Mouse (Mus musculus): ENCODE data around the gene Prpf8.
A peak's percentile ranks its signal among the peaks of the same experiment; 100 is the strongest.
"Not testable (repeated sequence)": the region's sequence is repeated elsewhere in the genome, so short reads cannot be mapped to it uniquely, and the experiment has no call there.

Prpf8 gene

DNA sequence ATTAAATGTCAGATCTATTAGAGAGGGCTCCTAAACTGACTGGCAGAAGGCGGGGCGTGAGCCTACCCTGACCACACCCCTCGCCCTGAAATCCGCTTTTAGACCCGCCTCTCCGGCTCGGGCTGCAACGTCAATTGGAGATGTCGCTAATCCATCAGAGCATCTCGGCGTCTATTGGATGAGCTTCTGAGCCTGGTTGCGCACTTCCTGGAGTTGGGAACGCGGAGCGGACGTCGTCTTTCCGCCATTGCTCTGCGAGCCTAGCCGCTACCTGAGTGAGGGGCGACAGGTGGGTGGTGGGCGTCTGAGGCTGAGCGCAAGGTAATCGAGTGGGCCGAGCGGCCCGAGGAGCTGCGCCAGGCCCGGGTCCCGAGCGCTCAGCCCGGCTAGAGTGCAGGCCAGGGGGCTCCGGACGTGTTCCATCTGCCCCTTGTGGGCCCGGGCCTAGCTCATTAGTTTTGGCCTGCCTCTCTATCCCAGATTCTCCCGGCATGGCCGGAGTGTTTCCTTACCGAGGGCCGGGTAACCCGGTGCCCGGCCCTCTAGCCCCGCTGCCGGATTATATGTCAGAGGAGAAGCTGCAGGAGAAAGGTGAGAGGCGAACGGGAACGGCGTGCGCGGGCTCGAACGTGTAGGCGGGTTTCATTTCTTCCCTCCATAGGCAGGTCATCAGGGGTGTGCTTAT lies at the start of gene Prpf8:
TSS of gene Prpf8 (plus strand) at position 216 of the 685 bp plus-strand sequence.
- DNase-seq: peak; percentile 99

DNA sequence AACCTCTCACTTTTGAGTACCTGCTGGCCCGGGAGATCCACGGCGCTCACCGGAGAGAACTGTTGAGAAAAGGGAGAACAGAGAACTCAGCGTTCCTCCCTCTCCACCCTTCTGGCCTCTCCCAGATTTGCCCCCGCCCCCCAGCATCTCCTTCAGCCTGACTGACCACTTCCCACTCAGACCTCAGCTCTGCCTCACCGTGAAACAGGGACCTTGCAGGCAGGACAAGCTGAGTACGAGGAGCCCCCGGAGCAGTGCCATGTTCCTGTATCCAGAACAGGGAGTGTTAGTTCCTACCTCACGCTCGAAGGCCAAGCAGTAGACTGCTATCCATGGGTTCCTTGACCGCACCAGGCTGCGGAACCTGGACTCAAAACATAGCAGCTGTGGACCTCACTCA lies 48.4 kb upstream of the Prpf8 start:
- no peak for DNase-seq

DNA sequence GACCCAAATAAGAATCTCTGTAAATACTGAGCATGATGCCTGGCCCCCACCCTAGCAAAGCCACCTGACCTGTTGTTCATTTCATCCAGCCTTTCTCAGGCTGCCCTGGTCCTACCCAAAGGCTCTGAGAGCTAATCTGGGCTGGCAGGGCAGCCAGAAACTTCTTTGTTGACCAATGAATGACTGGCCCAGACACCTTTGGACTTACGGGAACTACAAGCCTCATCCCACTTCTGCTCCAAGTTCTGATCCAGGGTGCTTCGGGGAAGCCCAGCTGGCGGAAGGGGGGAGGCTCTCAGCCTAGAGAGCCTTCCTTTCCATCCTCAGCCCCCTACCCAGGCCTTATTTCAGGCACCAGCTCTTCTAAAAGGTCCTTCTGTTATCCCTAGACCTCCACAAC lies 47.8 kb upstream of the Prpf8 start:
- no peak for DNase-seq

DNA sequence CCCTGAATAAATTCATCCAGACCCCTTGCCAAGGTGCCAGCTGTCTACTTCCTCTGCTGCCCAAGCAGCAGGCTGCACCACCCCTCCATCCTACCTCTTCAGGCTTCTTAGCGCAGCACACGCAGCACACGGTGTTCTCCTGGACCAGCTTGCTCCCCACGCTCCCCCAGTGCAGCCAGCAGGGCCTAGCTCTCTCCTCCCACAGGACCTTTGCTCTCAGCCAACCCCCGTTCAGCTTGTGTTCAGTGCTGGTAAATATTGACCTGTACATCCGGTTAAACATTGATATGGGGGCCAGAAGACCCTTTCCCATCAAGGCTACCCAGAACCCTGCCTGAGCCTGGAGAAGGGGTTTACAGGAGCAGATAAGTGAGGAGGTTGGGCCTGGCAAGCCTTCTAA lies 47.3 kb upstream of the Prpf8 start, which contains the start of gene Serpinf2:
TSS of gene Serpinf2 (minus strand) at position 229 of the 400 bp plus-strand sequence.
- no peak for DNase-seq

- no peak for DNase-seq
Measured at GRCm38 (mm10) chr11:75439951-75440350, 46.7 kb upstream of the Prpf8 start.

DNA sequence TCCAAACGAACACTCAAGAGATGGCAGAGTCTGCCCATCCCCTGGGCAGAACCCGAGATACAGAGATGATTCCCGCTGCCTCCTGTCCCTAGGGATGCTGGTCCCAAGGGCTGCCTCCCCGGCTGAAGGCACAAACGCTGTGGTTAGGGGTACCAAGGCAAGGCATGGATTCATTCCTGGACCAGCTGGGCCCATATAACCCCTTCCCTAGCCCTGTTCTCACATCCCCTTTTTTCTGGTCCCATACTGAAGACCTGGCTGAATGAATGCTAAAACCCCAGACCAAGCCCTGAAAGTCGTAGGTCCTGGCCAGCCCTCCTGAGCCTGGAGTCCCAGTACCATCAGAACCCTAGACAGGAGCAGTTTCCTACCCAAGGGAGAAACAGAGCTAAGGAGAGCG lies 45.6 kb upstream of the Prpf8 start:
- no peak for DNase-seq

DNA sequence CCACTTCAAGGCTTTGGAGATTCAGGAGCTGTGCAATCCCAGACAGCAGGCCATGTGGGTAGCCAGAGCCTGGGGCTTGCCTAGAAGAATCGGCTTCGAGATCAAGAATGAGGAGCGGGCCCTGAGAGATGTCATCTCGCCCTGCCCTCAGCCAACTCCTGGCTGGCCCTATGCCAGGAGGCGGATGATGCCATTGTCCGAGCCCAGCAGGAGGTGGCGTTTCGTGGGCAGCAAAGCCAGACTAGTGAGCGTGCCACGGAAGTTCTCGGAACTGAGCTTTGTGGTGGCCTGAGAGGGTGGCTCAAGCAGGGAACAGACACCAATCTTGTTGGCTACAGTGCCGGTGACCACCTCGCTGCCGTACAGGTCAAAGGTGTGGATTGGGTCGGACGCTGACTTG lies 45.0 kb upstream of the Prpf8 start:
- no peak for DNase-seq

DNA sequence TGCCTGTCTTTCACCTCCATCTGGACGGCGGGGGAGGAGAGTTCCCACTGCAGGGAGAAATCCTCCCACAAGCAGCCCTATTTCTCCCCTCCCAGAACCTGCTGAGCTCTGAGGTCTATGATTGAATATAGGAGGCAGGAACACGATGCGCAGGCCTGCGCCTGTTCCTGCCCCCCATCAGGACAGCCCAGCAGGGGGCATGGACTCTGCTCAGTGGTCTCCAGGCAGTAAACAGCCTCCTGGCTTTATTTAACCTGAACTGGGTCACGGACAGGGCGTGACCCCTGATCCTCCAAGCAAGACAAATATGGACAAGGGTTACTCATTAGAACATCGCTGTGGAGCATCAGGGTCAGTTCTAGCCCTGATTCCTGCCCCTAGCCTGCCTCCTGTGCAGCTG lies 42.9 kb upstream of the Prpf8 start:
- DNase-seq: no peak

DNA sequence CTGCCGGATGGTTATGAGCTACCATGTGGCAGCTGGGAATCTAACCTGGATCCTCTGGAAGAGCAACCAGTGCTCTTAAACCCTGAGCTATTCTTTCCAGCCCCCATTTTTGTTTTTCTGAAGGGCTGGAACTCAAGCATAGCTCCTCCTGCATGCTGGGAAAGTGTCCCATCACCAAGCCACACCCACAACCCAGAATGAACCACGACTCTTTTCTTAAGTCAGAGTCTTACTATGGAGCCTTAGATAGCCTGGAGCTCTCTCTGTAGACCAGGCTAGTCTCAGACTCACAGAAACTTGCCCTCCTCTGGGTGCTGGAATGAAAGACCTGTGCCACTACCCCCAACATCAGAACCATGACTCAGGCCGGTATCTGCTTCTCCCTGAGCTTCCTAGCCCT lies 38.0 kb upstream of the Prpf8 start:
- no peak for DNase-seq

- DNase-seq: no peak
Measured at GRCm38 (mm10) chr11:75449695-75450094, 36.9 kb upstream of the Prpf8 start.

DNA sequence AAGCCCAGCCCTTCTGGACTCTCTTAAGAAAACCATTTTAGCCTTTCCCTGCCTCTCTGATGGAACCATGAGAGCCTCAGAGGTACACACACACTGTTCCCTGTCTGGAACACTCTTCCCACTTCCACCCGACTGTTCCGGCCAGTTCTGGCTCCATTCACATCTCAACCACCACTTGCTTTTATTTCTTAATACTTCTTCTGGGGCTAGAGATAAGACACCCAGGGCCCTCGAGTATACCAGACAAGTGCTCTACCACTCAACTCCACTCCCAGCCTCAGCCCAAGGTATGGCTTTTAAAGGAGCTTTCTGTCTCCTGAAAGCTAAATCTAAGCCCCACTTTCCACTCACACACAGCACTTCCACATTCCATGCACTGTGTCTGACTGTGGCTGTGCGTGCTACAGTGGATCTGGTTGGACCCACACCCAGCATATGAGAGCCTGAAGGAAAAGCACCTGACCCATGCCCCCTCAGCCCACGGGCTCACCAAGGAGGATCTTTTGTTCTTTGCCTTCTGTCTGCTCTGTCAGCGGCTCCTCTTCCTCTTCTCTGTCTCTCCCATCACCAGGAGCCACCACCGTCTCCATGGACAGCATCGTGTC lies 36.2 kb upstream of the Prpf8 start:
- no peak for DNase-seq

DNA sequence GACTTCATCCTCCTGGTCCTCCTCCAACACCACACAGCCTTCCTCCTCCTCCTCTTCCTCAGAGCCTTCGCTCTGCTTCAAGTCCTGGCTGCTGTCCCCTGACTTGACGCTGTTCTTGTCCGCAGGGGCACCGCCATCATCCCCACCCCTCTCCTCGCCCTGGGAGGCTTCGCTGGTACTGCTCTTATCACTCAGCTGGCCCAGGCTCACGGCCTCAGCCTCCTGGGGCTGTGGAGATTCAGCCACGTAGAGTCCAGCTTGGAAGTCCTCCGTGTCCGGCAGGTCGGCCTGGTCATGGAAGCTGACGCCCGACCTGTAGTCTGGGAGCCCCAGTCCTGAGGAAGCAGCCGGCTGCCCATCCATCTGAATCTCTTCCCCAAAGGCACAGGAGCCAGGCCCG lies 35.7 kb upstream of the Prpf8 start:
- DNase-seq: no peak

- DNase-seq: no peak
Measured at GRCm38 (mm10) chr11:75452081-75452480, 34.5 kb upstream of the Prpf8 start.

GRCm38 (mm10) chr11:75452812-75453557 lies 33.6 kb upstream of the Prpf8 start:
- no peak for DNase-seq

- peak; percentile 92 for DNase-seq
Measured at GRCm38 (mm10) chr11:75453991-75454930, 32.4 kb upstream of the Prpf8 start, which contains the start of gene Wdr81. TSS of gene Wdr81 (minus strand) at chr11:75454717.

DNA sequence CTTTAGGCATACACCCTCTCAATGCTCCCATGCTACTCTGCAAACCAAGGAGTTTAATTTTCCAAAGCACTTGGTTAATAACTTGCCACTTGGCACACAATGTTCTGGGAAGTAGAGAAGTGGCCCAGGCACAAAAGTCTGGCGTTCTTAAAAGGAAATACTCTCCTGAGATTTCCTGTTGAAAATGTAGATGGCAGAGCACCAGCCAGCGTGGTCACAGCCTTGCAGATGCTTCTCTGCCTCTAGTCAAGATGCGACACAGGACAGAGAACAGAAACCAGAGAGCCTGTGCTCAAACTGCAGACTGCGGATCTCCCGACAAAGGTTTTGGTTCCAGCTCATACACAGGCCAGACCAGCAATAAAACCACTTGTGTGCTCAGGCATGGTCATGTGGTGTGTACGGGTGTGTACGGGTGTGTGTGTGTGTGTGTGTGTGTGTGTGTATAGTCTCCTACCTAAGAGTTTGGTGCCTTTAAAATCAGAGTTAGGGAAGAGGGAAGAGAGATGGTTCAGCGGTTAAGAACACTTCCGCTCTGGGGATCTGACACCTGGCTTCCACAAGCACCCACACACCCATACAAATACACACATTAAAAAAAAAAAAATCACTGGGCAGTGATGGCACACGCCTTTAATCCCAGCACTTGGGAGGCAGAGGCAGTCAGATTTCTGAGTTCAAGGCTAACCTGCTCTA lies 31.4 kb upstream of the Prpf8 start:
- no peak for DNase-seq

- DNase-seq: not testable (repeated sequence)
Measured at GRCm38 (mm10) chr11:75455971-75456370, 30.6 kb upstream of the Prpf8 start.

DNA sequence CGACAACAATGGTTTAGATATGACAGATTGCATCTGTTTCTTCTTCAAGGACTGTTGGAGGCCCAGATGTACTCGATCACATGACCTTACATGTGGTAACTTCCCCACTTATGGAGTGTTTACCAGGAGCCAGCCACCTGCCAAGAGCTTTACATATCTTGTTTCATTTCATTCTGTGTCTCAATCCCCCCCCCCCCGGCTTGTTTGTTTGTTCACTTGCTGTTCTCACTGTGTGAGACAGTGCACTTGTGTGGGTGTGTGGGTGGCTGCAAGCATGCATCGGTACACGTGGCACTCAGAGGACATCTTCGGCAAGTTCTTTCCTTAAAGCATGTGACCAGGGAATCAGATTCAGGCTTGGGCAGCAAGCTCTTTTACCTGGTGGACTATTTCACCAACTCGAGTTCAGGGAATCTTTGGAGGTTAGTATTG lies 30.2 kb upstream of the Prpf8 start:
- DNase-seq: no peak

DNA sequence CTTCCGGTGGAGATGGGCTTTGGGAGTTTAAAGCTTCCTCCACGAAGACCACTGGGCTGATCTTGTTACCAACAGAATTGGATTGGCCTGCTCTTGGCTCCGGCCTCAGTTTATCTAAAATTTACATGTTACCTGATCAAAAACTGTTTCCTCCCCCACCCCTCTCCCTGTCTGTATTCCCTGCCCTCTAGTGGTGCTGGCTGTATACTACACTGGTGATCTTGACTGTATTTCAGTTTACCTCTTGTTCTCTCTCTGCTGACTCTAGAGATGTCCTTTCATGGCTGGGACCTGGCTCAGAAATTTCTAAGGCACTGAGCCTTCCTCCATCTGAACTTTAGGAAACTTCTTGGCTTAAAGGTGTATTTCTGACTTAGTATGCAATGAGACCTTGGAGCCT lies 28.4 kb upstream of the Prpf8 start:
- DNase-seq: no peak

DNA sequence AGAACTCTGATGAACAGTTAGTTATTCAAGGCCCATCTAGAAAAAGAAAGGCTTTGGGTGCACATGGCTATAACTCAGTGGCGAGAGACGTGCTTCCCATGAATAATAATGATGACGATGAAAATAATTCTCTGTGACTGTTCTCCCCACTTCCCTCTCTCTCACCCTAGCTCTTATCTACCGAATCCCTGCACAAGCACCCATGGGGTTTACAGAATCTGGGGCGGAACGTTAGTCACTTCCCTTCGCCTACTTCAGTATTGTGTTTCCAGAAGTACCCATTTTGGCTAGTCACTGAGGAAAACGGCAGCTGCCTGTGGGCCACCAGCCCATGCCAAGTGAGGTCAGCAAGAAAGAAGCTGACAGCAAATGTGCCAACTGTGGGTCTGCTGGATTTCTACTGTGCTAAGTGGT lies 28.0 kb upstream of the Prpf8 start:
- no peak for DNase-seq

- no peak for DNase-seq
Measured at GRCm38 (mm10) chr11:75459141-75459711, 27.4 kb upstream of the Prpf8 start.

DNA sequence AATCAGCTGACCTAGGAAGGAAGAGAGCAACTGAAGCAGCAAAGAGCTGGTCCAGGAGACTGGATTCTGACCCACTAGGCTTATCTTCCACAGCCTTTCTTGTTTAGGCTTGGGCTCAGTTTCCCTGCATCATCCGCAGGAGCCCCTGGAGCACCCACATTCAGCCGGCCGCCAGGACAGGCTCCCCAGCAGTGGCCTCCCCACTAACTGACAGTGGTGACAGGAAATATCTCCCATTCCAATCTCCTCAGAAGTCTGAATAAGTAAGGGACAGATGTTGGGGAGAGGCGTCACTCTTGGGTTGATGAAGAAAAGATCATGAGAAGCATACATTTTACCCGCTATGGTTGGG lies 26.9 kb upstream of the Prpf8 start:
- no peak for DNase-seq
